In the genomic region with DNA sequence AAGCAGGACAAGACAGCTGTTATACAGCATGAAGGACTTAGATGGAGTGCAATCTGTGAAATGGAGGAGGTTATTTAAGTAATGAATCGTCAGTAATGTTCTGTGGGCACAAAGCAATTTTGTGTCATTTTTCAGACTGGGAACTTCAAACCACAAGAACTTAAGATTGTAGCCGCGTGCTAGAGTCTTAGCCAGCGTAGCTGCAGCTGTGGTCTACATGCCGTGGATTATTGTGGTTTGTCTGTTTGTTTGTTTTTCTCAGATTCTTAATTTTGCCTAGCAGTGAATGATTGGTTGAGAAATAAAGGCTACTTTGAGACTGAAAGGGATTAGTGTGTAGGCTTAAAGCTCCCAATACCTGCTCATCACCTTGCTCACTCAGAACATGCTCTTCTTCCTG, we compare ENCODE assay signal across 27 mouse cellular contexts.
"Had no signal": no experiment of that assay in that cellular context is flagged by ENCODE, and none has a peak within 500 bp of the region (broad histone marks: within the 10 kb centered on the region; RNA-seq: fewer than 3 reads in every experiment).

No protein-coding gene starts in this region.

- H3K4me2 ChIP-seq: heart, embryonic 11.5 days; heart, embryonic 13.5 days; heart, embryonic 15.5 days; hindbrain, embryonic 12.5 days; hindbrain, embryonic 14.5 days; limb, embryonic 12.5 days; liver, embryonic 11.5 days; liver, embryonic 13.5 days; liver, embryonic 15.5 days had no signal

- H3K9me3 ChIP-seq: heart, embryonic 13.5 days; heart, embryonic 15.5 days; hindbrain, embryonic 12.5 days; limb, embryonic 10.5 days; limb, embryonic 12.5 days; liver, embryonic 13.5 days; liver, embryonic 15.5 days had no signal

- ATAC-seq: hindbrain, embryonic 16.5 days; intestine, postnatal 0 days; liver, postnatal 0 days had no signal

- H3K4me1 ChIP-seq: heart, embryonic 13.5 days; heart, embryonic 15.5 days; hindbrain, embryonic 12.5 days; limb, embryonic 10.5 days; limb, embryonic 12.5 days; liver, embryonic 13.5 days; liver, embryonic 15.5 days had no signal

- H3K27ac ChIP-seq: heart, adult 2 months; heart, embryonic 13.5 days; heart, embryonic 15.5 days; hindbrain, embryonic 12.5 days; hindbrain, embryonic 14.5 days; layer of hippocampus, adult 2 months; left cerebral cortex, adult 2 months; limb, embryonic 10.5 days; limb, embryonic 12.5 days; liver, embryonic 13.5 days; liver, embryonic 15.5 days had no signal

- H3K27me3 ChIP-seq: heart, embryonic 13.5 days; heart, embryonic 15.5 days; hindbrain, embryonic 12.5 days; limb, embryonic 12.5 days; liver, embryonic 13.5 days; liver, embryonic 15.5 days had no signal

- DNase-seq: gastrocnemius, postnatal 14 days; gastrocnemius, postnatal 36 days; heart, adult 11 months; heart, adult 2 months; heart, postnatal 14 days; heart, postnatal 36 days; kidney, adult 18-20 months; kidney, adult 8-10 months; kidney, postnatal 25 days; kidney, postnatal 4 days; liver; liver, embryonic 13.5 days; liver, postnatal 0 days; lung, adult 2 months had no signal

- H3K4me3 ChIP-seq: heart, adult 2 months; heart, embryonic 13.5 days; heart, embryonic 15.5 days; hindbrain, embryonic 12.5 days; layer of hippocampus, adult 2 months; left cerebral cortex, adult 2 months; limb, embryonic 10.5 days; limb, embryonic 12.5 days; liver, embryonic 13.5 days; liver, embryonic 15.5 days had no signal

- H3K9ac ChIP-seq: heart, embryonic 13.5 days; heart, embryonic 15.5 days; hindbrain, embryonic 12.5 days; hindbrain, embryonic 14.5 days; limb, embryonic 12.5 days; liver, embryonic 13.5 days; liver, embryonic 15.5 days; liver, postnatal 0 days had no signal

- H3K36me3 ChIP-seq: heart, embryonic 13.5 days; heart, embryonic 15.5 days; hindbrain, embryonic 12.5 days; limb, embryonic 10.5 days; limb, embryonic 12.5 days; liver, embryonic 13.5 days; liver, embryonic 15.5 days had no signal
